Mouse (Mus musculus) heart, postnatal 14 days (tissue): ENCODE results near the gene Ptgr1. TPM values are rescaled to one million over a fixed set of nuclear protein-coding genes. Genes with fewer than 3 reads are reported as not detected.

Experiments
- DNase-seq, 2 experiments: peaks; one replicate each; pipeline ENCODE4 v3.0.0; 2021 to 2022
- intact Hi-C: fragments of 180-260 bp; cut with DNase I; formaldehyde crosslinking; loops from one replicate; pipeline ENCODE4 v1.15.1; 2025
- total RNA-seq, 2 experiments: library from RNA; stranded (reverse); gene quantifications; 2 replicates each; pipeline ENCODE4 v1.2.3; 2021

The Ptgr1 gene
- total RNA-seq, 2 experiments from 2014 or later, result 4.9 to 5.0 TPM

- no peak for DNase-seq
- intact Hi-C loops, result no loop called here
Observed at GRCm38 (mm10) chr4:58995251-58995693, 8.4 kb upstream of the Ptgr1 start.

- intact Hi-C loops, result no loop called here
- DNase-seq, result no peak
Observed at GRCm38 (mm10) chr4:58994762-58995161, 7.8 kb upstream of the Ptgr1 start, which contains the start of gene Dnajc25. TSS of gene Dnajc25 (plus strand) at chr4:58995062.

- DNase-seq, result no peak
- intact Hi-C loops, result no loop called here
Observed at GRCm38 (mm10) chr4:58992195-58992594, 5.3 kb upstream of the Ptgr1 start.

- no peak for DNase-seq
- intact Hi-C loops, result no loop called here
Observed at GRCm38 (mm10) chr4:58990609-58991434, 3.9 kb upstream of the Ptgr1 start.

GRCm38 (mm10) chr4:58989303-58989898 is 2.5 kb upstream of the Ptgr1 start:
- intact Hi-C loops, result loop anchor here (10.0 kb wide), 1 partner anchor 345 kb away; no protein-coding TSS in a partner anchor
- no peak for DNase-seq

GRCm38 (mm10) chr4:58985157-58985648 is 1.7 kb downstream of the Ptgr1 start:
- DNase-seq, result peak; percentile 77 to 83
- intact Hi-C loops, result loop anchor here (1.0 to 10.0 kb wide), 3 partner anchors 14 to 350 kb away; no protein-coding TSS in a partner anchor

GRCm38 (mm10) chr4:58982806-58983205 is 4.1 kb downstream of the Ptgr1 start:
- no peak for DNase-seq
- intact Hi-C loops, result loop anchor here (10.0 kb wide), 1 partner anchor 352 kb away; no protein-coding TSS in a partner anchor

GRCm38 (mm10) chr4:58981421-58981820 is 5.5 kb downstream of the Ptgr1 start:
- intact Hi-C loops, result loop anchor here (10.0 kb wide), 1 partner anchor 353 kb away; no protein-coding TSS in a partner anchor
- no peak for DNase-seq

- intact Hi-C loops, result no loop called here
- DNase-seq, result no peak
Observed at GRCm38 (mm10) chr4:58975711-58976110, 11.2 kb downstream of the Ptgr1 start.

- DNase-seq, result no peak
- intact Hi-C loops, result no loop called here
Observed at GRCm38 (mm10) chr4:58970678-58971077, 16.2 kb downstream of the Ptgr1 start.

- intact Hi-C loops, result no loop called here
- DNase-seq, result no peak
Observed at GRCm38 (mm10) chr4:58965136-58965535, 21.8 kb downstream of the Ptgr1 start.

- DNase-seq, result no peak
- intact Hi-C loops, result no loop called here
Observed at GRCm38 (mm10) chr4:58963271-58963670, 23.6 kb downstream of the Ptgr1 start.

GRCm38 (mm10) chr4:58961719-58962118 is 25.2 kb downstream of the Ptgr1 start:
- DNase-seq, result no peak
- intact Hi-C loops, result no loop called here

GRCm38 (mm10) chr4:58952630-58953029 is 34.3 kb downstream of the Ptgr1 start:
- no peak for DNase-seq
- intact Hi-C loops, result no loop called here

GRCm38 (mm10) chr4:58948391-58948790 is 38.5 kb downstream of the Ptgr1 start:
- no peak for DNase-seq
- intact Hi-C loops, result no loop called here

GRCm38 (mm10) chr4:58944695-58945094 is 42.2 kb downstream of the Ptgr1 start:
- DNase-seq, result no peak
- intact Hi-C loops, result no loop called here

- no peak for DNase-seq
- intact Hi-C loops, result no loop called here
Observed at GRCm38 (mm10) chr4:58944206-58944553, 42.7 kb downstream of the Ptgr1 start.

GRCm38 (mm10) chr4:58943420-58944205 is 43.3 kb downstream of the Ptgr1 start, which contains the start of gene Zkscan16:
TSS of gene Zkscan16 (plus strand) at chr4:58943628.
- intact Hi-C loops, result no loop called here
- DNase-seq, result peak; percentile 72 to 80

GRCm38 (mm10) chr4:58942942-58943341 is 44.0 kb downstream of the Ptgr1 start:
- intact Hi-C loops, result no loop called here
- no peak for DNase-seq

- intact Hi-C loops, result no loop called here
Observed at GRCm38 (mm10) chr4:58941638-58942037, 45.3 kb downstream of the Ptgr1 start.

GRCm38 (mm10) chr4:58935846-58936245 is 51.1 kb downstream of the Ptgr1 start:
- intact Hi-C loops, result no loop called here
- no peak for DNase-seq

More at GRCm38 (mm10) chr4:58941638-58942037, 45.3 kb downstream of the Ptgr1 start:
- no peak for DNase-seq
